Mouse (Mus musculus): ENCODE data around the gene Gpr108. TPM values are rescaled to one million over a fixed set of nuclear protein-coding genes. Genes with fewer than 3 reads are reported as not detected.

The Gpr108 gene
- total RNA-seq (2014; rRNA removed): 19.6 and 21.3 TPM in 2 replicates
- polyA plus RNA-seq (2015; fragmentation: Nextera tagmentation; extraction: Ambion mirVana): 23.6 and 24.1 TPM in 2 replicates

DNA sequence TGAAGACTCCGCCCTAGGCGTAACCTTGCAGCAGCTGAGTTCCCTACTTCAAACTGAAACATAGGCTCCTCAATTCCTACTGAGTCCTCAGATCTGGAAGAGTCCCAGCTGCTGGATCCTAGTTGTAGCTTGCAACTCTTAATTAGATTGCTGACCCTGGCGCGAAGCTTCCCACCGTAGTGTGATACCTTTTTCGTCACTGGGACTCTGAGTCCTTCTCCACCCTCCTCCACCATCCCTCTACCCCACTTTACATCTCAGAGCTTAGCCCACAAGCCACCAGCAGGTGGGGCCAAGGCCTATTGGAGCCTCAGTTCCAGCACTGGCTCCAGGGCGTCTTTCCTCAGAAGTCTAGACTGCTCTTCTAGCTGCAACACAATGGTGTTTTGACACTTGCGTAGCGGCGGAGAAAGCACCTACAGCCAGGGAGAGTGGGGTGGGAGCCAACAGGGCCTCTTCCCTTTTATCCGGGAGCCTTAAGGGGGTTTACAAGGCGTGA, at the start of gene Gpr108:
Gene Gpr108 (minus strand): TSS at position 246 of the 499 bp plus-strand sequence.
- H3K4me1 ChIP-seq (ENCODE audit: insufficient read depth, low read length): peaks cover 16% of the 10 kb centered on the region
- H3K4me2 ChIP-seq (ENCODE audit: low read depth, low read length): peak within 1 kb of the TSS; percentile 97
- H3K9me3 ChIP-seq (ENCODE audit: low read length): no peaks in the 10 kb centered on the region
- no peaks in the 10 kb centered on the region for H3K36me3 ChIP-seq (ENCODE audit: insufficient read depth, low read length)
- ATAC-seq (peak; percentile 57), DNase-seq (ENCODE audit: low spot score) (peak; percentile 92)
- H3K4me3 ChIP-seq (ENCODE audit: low read length): peak within 1 kb of the TSS; percentile 76
- H3K27ac ChIP-seq: peak within 1 kb of the TSS; percentile 99
- peak; percentile 86 for TF ChIP-seq CTCF (IDR thresholded peaks at IDR 0.05; ENCODE audit: low read depth)
- peak within 1 kb of the TSS; percentile 81 for H3K9ac ChIP-seq (replicated peaks; ENCODE audit: low read length)
- H3K27me3 ChIP-seq (ENCODE audit: insufficient read depth, low read length): no peaks in the 10 kb centered on the region
- WGBS: 0% methylated on average over 12 of the region's 12 CpGs

DNA sequence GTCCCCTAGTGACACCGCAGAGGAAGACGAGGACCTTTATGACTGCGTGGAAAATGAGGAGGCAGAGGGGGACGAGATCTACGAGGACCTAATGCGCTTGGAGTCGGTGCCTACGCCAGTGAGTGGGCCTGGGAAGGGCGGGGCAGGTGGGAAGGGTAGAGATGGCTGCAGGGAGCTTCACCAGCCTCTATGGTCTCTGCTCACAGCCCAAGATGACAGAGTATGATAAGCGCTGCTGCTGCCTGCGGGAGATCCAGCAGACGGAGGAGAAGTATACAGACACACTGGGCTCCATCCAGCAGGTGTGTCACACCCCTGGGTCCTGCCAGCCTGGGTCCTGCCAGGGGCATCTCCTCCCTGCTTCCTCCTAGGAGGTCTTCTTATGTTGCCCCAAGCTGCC, 48.8 kb upstream of the Gpr108 start:
- no peaks in the 10 kb centered on the region for H3K27me3 ChIP-seq (ENCODE audit: insufficient read depth, low read length)
- H3K4me1 ChIP-seq (ENCODE audit: insufficient read depth, low read length): no peaks in the 10 kb centered on the region
- H3K4me2 ChIP-seq (ENCODE audit: low read depth, low read length): no peak overlapping the region
- no peaks in the 10 kb centered on the region for H3K9me3 ChIP-seq (ENCODE audit: low read length)
- WGBS: 92% methylated on average over 12 of the region's 12 CpGs
- no peak overlapping the region for H3K27ac ChIP-seq
- no peak for DNase-seq (ENCODE audit: low spot score)
- H3K9ac ChIP-seq (replicated peaks; ENCODE audit: low read length): no peak overlapping the region
- no peak overlapping the region for H3K4me3 ChIP-seq (ENCODE audit: low read length)
- no peak for ATAC-seq
- no peak for TF ChIP-seq CTCF (IDR thresholded peaks at IDR 0.05; ENCODE audit: low read depth)
- H3K36me3 ChIP-seq (ENCODE audit: insufficient read depth, low read length): no peaks in the 10 kb centered on the region

DNA sequence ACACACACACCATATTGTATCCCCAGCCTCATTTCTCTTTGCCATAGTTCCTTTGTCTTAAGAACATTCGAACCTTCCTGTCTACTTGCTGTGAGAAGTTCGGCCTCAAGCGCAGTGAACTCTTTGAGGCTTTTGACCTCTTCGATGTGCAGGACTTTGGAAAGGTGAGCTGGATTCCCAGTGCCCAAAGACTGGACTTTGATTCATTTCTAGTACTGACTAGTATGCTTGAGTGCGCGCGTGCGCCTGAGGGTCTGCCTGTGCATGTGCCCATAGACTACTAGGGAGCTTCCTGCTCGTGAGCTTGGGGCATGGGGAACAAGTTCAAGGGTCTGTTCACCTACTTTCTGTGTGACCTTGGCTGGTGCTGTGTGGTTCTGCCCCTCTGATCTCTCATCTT, 47.7 kb upstream of the Gpr108 start:
- no peak overlapping the region for H3K4me2 ChIP-seq (ENCODE audit: low read depth, low read length)
- no peak for DNase-seq (ENCODE audit: low spot score)
- H3K4me1 ChIP-seq (ENCODE audit: insufficient read depth, low read length): no peaks in the 10 kb centered on the region
- ATAC-seq: no peak
- no peak overlapping the region for H3K27ac ChIP-seq
- 93% methylated on average over 9 of the region's 9 CpGs for WGBS
- no peaks in the 10 kb centered on the region for H3K27me3 ChIP-seq (ENCODE audit: insufficient read depth, low read length)
- TF ChIP-seq CTCF (IDR thresholded peaks at IDR 0.05; ENCODE audit: low read depth): no peak
- no peak overlapping the region for H3K9ac ChIP-seq (replicated peaks; ENCODE audit: low read length)
- no peaks in the 10 kb centered on the region for H3K9me3 ChIP-seq (ENCODE audit: low read length)
- H3K36me3 ChIP-seq (ENCODE audit: insufficient read depth, low read length): no peaks in the 10 kb centered on the region
- H3K4me3 ChIP-seq (ENCODE audit: low read length): no peak overlapping the region

DNA sequence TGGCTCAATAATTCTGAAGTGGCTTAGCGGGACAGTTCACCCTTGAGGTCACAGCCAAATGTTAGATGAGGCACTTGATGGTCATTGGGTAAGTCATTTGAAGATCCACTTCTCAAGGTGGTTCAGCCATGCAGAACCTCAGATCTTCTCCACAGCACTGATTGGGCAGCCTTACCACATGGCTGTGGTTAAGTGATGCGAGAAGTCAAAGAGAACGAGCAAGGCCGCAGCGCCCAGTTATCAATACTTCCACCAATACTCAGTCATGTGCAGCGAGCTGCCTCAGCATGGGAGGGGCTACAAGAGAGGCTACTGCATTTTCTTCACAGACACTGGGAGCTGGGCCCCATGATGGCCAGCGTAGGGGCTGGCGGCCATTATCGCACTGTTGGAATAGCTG, 44.7 kb upstream of the Gpr108 start:
- no peak for TF ChIP-seq CTCF (IDR thresholded peaks at IDR 0.05; ENCODE audit: low read depth)
- H3K27ac ChIP-seq: no peak overlapping the region
- H3K9ac ChIP-seq (replicated peaks; ENCODE audit: low read length): no peak overlapping the region
- H3K4me3 ChIP-seq (ENCODE audit: low read length): no peak overlapping the region
- H3K27me3 ChIP-seq (ENCODE audit: insufficient read depth, low read length): no peaks in the 10 kb centered on the region
- no peaks in the 10 kb centered on the region for H3K9me3 ChIP-seq (ENCODE audit: low read length)
- DNase-seq (ENCODE audit: low spot score) (no peak), ATAC-seq (no peak)
- 94% methylated on average over 9 of the region's 9 CpGs for WGBS
- H3K4me1 ChIP-seq (ENCODE audit: insufficient read depth, low read length): no peaks in the 10 kb centered on the region
- H3K36me3 ChIP-seq (ENCODE audit: insufficient read depth, low read length): no peaks in the 10 kb centered on the region
- no peak overlapping the region for H3K4me2 ChIP-seq (ENCODE audit: low read depth, low read length)

DNA sequence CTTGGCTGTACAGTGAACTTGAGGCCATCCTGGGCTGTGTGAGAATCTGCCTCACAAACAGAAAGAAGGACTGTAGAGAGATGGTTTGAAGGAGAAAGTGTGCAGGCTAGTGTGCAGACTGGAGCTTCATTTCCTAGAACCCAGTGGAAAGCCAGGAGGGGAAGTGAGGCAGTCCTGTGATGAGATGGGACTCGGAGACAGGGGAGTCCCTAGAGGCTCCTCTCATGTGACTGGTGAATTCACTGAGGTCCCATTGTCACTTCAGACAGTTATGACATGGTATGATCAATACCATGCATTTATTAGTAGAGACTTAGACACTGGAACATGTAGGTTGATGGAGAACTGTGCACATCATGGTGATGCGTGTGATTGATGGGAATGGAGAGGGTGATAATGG, 44.1 kb upstream of the Gpr108 start:
- Histone ChIP-seq H3K4me2 (ENCODE audit: low read depth, low read length) (no peak overlapping the region), H3K27ac (no peak overlapping the region), H3K9ac (replicated peaks; ENCODE audit: low read length) (no peak overlapping the region), H3K4me1 (ENCODE audit: insufficient read depth, low read length) (no peaks in the 10 kb centered on the region), H3K27me3 (ENCODE audit: insufficient read depth, low read length) (no peaks in the 10 kb centered on the region), H3K4me3 (ENCODE audit: low read length) (no peak overlapping the region), H3K9me3 (ENCODE audit: low read length) (no peaks in the 10 kb centered on the region), H3K36me3 (ENCODE audit: insufficient read depth, low read length) (no peaks in the 10 kb centered on the region)
- WGBS: 90% methylated on average over 2 of the region's 2 CpGs
- TF ChIP-seq CTCF (IDR thresholded peaks at IDR 0.05; ENCODE audit: low read depth): no peak
- DNase-seq (ENCODE audit: low spot score) (no peak), ATAC-seq (no peak)

DNA sequence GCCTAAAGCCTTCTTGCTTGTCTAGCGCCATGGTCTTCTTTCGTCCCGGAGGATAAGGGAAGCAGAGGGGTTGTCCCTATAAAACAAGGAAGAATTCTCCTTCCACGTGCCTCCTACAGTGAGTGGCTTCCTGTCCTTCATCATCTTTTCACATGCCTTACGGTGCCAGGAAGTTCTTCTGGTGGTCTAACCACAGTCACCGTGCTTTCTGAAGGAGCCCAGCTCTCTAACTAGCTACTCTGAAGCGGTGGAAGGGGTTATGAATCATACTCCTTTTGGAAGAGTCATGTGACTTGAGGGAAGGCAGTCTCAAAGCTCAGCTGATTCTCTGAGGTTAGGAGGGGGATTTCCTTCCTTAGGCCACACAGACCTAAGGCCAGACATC, 42.4 kb upstream of the Gpr108 start:
- no peak for DNase-seq (ENCODE audit: low spot score)
- no peak for TF ChIP-seq CTCF (IDR thresholded peaks at IDR 0.05; ENCODE audit: low read depth)
- ATAC-seq: no peak
- H3K27ac ChIP-seq: no peak overlapping the region
- no peaks in the 10 kb centered on the region for H3K9me3 ChIP-seq (ENCODE audit: low read length)
- H3K27me3 ChIP-seq (ENCODE audit: insufficient read depth, low read length): no peaks in the 10 kb centered on the region
- H3K4me1 ChIP-seq (ENCODE audit: insufficient read depth, low read length): no peaks in the 10 kb centered on the region
- H3K36me3 ChIP-seq (ENCODE audit: insufficient read depth, low read length): no peaks in the 10 kb centered on the region
- WGBS: 83% methylated on average over 7 of the region's 7 CpGs
- no peak overlapping the region for H3K4me3 ChIP-seq (ENCODE audit: low read length)
- H3K4me2 ChIP-seq (ENCODE audit: low read depth, low read length): no peak overlapping the region
- H3K9ac ChIP-seq (replicated peaks; ENCODE audit: low read length): no peak overlapping the region

DNA sequence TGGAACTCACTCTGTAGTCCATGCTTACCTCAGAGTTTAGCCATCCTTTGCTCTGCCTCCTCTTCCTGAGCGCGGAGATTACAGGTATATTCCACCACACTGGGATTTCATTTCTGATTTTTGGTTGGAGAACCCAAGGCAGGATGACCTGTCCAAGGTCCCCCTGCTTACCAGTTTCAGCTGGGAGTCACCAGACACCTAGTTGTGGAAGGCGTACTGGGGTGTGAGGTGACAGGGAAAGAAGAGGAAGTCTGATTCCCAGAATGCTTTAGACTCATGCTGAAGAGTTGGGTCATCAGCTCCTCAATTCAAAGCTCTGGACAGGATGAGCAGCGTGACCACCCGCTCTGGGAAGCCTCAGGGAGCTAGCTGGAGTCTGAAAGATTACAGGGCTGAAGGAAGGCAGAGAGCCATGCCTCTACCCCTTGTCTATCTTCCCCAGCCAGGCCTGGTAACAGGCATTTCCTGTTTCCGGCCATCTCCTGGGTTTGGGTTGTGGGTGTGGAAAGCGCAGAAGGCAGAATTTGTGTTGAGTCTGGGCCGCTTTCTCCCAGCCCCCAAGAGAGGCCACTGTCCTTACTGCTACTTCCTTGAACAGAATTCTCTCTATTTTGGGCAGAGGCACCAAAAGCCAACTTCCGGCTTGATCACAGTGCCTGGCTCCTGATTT, 41.9 kb upstream of the Gpr108 start:
- no peak for DNase-seq (ENCODE audit: low spot score)
- no peak overlapping the region for H3K4me3 ChIP-seq (ENCODE audit: low read length)

More for the DNA sequence above, 41.9 kb upstream of the Gpr108 start:
- no peaks in the 10 kb centered on the region for H3K4me1 ChIP-seq (ENCODE audit: insufficient read depth, low read length)
- no peak overlapping the region for H3K4me2 ChIP-seq (ENCODE audit: low read depth, low read length)
- H3K9me3 ChIP-seq (ENCODE audit: low read length): no peaks in the 10 kb centered on the region
- no peaks in the 10 kb centered on the region for H3K36me3 ChIP-seq (ENCODE audit: insufficient read depth, low read length)
- TF ChIP-seq CTCF (IDR thresholded peaks at IDR 0.05; ENCODE audit: low read depth): no peak
- no peak for ATAC-seq
- no peak overlapping the region for H3K9ac ChIP-seq (replicated peaks; ENCODE audit: low read length)
- no peak overlapping the region for H3K27ac ChIP-seq
- WGBS: 86% methylated on average over 9 of the region's 9 CpGs
- no peaks in the 10 kb centered on the region for H3K27me3 ChIP-seq (ENCODE audit: insufficient read depth, low read length)

Data from hindbrain, postnatal 0 days (tissue).